Mouse (Mus musculus): ENCODE results near the gene Spast. TPM values are rescaled to one million over a fixed set of nuclear protein-coding genes. Genes with fewer than 3 reads are reported as not detected.
"Not testable (repeated sequence)": the region's sequence is repeated elsewhere in the genome, so short reads cannot be mapped to it uniquely, and the experiment has no call there.

Gene Spast
- 64.4 and 74.5 TPM in 2 replicates for total RNA-seq (2017)

DNA sequence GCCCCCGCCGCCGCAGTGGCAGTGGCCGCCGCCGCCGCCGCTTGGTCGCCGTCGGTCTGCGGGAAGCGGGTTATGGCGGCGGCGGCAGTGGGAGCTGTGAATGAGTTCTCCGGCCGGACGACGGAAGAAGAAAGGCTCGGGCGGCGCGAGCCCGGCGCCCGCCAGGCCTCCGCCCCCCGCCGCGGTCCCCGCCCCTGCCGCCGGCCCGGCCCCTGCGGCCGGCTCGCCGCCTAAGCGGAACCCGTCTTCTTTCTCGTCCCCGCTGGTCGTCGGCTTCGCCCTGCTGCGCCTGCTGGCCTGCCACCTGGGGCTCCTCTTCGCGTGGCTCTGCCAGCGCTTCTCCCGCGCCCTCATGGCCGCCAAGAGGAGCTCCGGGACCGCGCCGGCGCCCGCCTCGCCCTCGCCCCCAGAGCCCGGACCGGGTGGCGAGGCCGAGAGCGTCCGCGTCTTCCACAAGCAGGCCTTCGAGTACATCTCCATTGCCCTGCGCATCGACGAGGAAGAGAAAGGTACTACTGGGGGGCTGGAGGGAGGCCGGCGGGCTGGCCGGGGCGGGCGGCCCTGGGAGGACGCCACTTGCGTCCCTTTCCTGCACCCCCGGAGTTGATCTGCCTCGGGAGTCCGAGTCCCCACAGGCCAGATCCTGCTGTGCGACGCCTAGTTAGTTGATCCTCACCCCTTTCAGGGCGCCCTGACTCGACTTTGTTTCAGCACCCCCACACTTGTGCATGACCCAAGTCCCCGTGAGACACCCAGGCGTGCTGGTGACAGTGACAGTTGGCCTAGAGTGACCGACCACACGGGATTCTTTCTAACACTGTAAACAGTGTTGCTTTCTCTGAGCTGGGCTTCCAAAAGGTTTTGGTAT is at the start of gene Spast:
Spast (plus strand) TSS at position 51 of the 868 bp plus-strand sequence.
- ATAC-seq (replicated peaks in 1 of 2; ENCODE audit: insufficient read depth in 1 of 2, low FRiP score in 2 of 2, low TSS enrichment in 1 of 2, low read depth in 1 of 2, poor library complexity in 2 of 2, severe bottlenecking in 2 of 2): peak; percentile 50 to 69; a peak in 3 of 4 replicates

DNA sequence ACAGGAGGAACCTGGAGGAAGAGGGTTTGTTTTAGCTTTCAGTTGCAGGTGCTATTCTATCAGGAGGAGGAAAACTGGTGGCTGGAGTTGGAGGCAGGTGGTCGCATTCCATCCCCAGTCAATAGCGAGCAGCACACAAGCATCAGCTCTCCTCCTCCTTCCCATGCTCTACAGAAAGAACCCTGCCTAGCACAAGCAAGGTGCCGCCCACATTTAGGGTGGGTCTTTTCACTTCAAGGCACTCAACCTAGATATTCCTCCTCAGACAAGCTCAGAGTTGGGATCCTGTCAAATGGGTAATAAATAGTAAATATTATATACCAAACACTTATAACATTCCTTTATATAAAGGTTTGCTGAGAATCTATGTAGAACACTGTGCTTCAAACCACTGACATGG is 48.6 kb upstream of the Spast start:
- no peak for ATAC-seq (replicated peaks in 1 of 2; ENCODE audit: insufficient read depth in 1 of 2, low FRiP score in 2 of 2, low TSS enrichment in 1 of 2, low read depth in 1 of 2, poor library complexity in 2 of 2, severe bottlenecking in 2 of 2)

DNA sequence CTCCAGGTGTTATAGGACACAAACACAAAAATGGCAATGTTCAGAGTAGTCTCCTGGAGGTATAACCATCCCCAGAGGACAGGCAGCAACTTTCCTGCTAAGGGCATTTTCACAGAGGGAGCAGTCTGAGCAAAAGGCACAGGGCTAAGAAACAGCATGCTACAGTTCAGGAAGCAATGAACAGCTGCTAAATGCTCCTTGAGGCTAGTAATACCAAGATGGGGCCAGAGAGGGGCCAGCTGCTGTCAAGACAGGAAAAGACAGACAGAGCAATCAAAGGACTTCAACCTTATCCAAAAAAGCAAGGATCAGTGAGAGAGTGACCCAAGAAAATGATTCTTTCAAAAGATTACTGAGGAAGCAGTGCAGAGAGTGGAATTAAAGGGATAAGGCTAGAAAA is 47.9 kb upstream of the Spast start:
- no peak for ATAC-seq (replicated peaks in 1 of 2; ENCODE audit: insufficient read depth in 1 of 2, low FRiP score in 2 of 2, low TSS enrichment in 1 of 2, low read depth in 1 of 2, poor library complexity in 2 of 2, severe bottlenecking in 2 of 2)

DNA sequence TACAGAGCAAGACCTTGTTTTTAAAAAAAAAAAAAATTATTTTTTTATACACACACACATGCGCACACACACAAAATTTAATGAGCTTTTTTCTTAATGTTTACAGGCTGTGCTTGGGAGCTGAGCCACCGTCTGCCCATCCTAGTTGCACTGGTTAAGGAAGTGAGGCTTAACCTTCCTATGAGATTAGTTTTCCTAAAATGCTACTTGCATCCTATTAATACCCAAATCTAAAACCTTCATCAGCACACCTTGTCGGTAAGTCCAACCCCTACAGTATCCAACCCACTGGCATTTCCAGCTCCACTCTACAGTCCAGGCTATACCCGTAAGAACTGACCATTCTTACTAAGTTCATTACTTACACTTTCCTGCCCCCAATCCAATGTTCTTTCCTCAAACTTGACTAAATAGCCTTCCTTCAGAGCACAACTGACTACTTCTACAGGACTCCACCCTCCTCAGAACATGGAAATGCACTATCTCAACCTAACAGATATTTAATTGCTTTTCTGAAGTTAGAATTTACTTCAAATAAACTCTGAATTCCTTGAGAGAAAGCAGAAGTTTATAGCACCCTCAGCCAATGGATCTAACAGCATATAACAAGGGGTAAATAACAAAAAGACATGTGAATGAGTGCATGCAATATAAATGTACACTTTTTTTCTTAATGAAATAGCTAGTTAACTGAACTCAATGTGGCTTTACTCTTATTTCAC is 47.0 kb upstream of the Spast start:
- ATAC-seq (replicated peaks in 1 of 2; ENCODE audit: insufficient read depth in 1 of 2, low FRiP score in 2 of 2, low TSS enrichment in 1 of 2, low read depth in 1 of 2, poor library complexity in 2 of 2, severe bottlenecking in 2 of 2): no peak

DNA sequence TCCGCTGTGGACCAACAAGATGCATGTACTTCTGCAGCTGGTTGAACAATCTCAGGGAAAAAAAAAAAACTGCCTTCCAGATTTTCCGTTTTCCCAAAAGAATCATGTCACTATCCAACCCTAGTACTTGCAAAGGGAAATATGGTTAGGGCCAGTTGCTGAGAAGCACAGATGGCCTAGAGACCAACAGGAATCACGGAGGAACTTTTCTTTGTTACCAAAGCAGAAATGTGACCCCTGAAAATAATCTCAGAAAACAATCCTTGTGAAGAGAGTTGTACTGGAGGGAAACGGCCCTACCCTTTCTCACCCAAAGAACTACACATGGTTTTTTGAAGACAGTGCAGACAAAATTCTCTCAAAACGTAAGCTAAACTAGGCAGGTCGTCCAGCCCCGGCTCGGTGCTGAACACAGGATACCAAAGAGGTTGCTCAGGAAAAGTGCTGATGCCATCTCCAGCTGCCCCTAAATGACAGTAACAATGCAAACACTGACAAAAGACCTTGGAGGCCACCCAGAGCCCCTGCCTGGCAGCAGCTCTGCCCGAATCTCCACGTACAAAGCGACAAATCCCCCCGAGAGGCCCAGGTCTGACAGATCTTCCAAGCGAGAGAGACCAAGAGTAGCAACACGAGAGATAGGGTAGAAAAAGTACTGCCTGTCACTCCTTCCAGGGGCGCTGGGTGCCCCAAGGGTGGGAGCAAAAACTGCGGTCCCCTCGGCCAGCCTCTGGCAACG is 44.9 kb upstream of the Spast start:
- ATAC-seq (replicated peaks in 1 of 2; ENCODE audit: insufficient read depth in 1 of 2, low FRiP score in 2 of 2, low TSS enrichment in 1 of 2, low read depth in 1 of 2, poor library complexity in 2 of 2, severe bottlenecking in 2 of 2): 0 out of 4 replicates have a peak, but pooled peaks have one; percentile 9 to 25

DNA sequence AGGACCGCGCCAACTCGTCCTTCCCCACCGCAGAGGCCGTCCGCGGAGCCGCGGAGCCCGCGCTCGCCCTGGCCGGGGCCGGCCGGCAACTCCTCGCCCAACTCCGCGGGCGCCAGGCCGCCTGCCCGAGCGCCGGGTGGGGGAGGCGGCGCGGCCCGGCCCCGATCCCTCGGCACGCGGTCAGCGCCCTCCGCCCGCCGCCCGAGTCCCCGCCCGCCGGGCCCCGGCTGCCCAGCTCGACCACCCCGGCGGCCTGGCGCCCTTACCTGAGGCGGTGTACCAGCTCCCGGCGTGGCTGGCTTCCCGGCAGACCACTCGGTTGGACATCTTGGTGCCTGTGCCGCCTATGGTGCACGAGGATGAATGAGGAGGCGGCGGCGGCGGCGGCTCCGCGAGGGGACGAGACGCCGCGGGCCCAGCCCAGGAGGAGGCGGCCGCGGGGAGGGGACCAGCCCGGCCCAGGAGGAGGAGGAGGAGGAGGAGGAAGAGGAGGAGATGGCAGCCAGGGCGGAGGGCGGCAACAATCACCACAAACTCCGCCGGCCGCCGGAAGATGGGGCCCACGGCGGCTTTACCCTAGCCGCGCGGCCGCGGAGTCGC is 44.3 kb upstream of the Spast start:
- ATAC-seq (replicated peaks in 1 of 2; ENCODE audit: insufficient read depth in 1 of 2, low FRiP score in 2 of 2, low TSS enrichment in 1 of 2, low read depth in 1 of 2, poor library complexity in 2 of 2, severe bottlenecking in 2 of 2): peak; percentile 74 to 78

DNA sequence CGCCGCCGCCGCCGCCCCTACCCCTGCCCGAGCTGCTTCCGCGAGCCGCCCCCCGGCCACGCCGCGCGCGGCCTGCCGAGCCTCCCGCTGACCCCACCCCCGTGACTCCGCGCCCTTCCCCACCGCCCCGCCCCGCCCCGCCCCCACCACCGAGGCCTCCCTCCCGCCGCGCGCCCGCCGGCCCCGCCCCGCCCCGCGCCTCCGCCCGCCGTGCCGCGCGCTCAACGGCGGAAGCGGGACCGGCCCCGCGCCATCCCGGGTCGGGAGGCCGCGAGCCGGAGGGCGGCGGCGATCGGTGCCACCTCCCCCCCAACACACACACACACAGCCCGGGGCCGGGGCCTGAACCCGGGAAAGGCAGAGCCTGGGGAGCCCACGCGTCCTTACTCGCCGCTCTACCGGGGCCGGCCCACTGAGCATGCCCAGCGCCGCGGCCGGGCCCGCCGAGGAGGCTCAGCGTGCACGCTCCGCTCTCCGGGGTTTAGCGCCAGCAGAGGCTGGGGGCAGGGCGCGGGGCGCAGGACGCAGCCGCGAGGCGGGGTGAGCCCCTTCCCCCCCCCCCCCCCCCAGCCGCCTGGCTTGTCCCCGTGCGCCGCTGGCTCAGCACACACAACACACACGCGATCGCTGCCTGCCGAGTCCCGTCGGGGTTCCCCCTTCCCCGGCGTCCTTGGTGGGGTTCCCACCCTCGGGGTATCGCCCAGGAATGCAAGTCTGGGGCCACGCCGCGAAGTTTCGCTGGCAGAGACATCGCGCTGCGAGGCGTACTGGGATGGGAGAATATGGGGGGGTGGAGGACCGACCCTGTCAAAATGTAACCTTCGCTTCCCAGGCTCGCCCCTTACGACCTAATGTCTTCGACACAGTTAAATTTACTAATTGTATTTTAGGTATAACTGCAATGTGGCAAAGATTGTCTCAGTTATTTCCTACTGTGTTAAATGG is 43.5 kb upstream of the Spast start, which contains the start of gene Memo1:
Memo1 (minus strand) TSS at position 496 of the 945 bp plus-strand sequence.
- peak; percentile 44 to 50 for ATAC-seq (replicated peaks in 1 of 2; ENCODE audit: insufficient read depth in 1 of 2, low FRiP score in 2 of 2, low TSS enrichment in 1 of 2, low read depth in 1 of 2, poor library complexity in 2 of 2, severe bottlenecking in 2 of 2)

DNA sequence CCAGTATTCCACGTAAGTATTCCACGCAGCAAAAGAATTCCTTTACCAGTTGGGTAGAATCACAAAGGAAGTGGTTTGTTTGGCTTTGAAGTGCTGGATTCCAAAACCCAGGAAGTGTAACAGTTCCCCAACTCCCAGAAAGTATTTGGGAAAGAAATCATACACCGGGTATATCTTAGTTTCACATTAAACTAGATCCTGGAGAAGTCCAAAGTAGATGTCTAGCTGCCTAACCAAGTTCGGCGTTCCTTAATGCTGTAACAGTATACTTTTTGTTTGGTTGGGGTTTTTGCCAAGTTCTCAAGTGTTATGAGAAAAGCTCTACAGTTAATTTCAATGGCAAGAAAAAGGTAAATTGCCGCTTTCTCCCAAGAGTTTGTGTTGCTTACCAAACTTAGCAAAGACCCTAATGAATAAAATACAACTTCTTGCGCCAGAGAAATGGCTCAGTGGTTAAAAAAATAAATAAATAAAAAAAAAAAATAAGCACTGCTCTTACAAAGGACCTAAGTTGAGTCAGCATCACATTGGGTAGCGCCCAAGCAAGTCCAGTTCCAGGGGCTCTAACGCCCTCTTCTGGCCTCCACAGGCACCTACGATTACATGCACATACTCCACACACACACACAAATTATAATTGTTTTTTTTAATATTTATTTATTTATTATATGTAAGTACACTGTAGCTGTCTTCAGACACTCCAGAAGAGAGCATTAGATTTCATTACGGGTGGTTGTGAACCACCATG is 42.5 kb upstream of the Spast start:
- no peak for ATAC-seq (replicated peaks in 1 of 2; ENCODE audit: insufficient read depth in 1 of 2, low FRiP score in 2 of 2, low TSS enrichment in 1 of 2, low read depth in 1 of 2, poor library complexity in 2 of 2, severe bottlenecking in 2 of 2)

DNA sequence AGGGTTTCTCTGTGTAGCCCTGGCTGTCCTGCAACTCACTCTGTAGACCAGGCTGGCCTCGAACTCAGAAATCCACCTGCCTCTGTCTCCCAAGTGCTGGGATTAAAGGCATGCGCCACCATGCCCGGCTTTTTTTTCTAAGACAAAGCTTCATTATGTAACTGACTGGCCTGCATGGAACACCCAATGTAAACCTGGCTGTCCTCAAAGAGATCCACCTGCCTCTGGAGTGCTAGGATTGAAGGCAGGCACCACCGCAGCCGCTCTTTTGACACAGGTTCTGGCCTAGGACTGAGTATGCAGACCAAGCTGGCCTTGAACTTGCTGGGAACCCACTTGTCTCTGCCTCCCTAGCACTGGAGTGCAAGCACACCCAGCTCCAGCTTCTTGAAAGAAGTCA is 41.8 kb upstream of the Spast start:
- not testable (repeated sequence) for ATAC-seq (replicated peaks in 1 of 2; ENCODE audit: insufficient read depth in 1 of 2, low FRiP score in 2 of 2, low TSS enrichment in 1 of 2, low read depth in 1 of 2, poor library complexity in 2 of 2, severe bottlenecking in 2 of 2)

DNA sequence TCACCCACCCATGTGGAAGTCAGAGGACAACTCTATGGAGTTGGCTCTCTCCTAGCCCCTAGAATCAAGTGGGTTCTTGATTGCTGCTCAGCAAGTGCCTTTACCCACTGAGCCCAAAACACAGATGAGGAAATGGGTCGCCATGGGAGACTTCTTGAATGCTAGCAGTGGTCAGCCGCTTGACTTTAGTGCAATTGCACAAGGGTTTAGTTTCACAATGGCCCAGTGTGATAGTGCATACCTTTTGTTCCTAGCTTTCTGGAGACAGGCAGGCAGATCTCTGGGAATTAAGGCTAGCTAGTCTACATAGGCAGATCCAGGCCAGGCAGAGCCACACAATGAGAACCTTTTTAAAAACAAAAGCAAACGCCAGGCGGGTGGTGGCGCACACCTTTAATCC is 38.7 kb upstream of the Spast start:
- no peak; a peak in 1 of 4 replicates for ATAC-seq (replicated peaks in 1 of 2; ENCODE audit: insufficient read depth in 1 of 2, low FRiP score in 2 of 2, low TSS enrichment in 1 of 2, low read depth in 1 of 2, poor library complexity in 2 of 2, severe bottlenecking in 2 of 2)

DNA sequence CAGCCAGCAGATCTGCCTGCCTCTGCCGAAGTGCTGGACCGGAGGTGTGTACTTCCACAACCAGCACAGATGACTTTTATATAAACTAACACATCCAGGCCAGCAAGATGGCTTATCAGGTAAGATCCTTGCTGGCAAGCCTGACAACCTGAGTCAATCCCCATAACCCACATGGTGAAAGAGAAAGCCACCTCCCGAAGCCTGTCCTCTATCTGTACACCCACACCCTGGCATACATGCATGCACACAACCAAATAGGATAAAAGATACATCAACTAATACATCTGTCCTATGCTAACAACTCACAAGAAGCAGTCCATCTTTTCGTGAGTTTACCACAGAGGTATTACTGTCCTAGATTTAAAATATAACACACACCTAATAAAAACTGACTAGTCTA is 34.7 kb upstream of the Spast start:
- no peak for ATAC-seq (replicated peaks in 1 of 2; ENCODE audit: insufficient read depth in 1 of 2, low FRiP score in 2 of 2, low TSS enrichment in 1 of 2, low read depth in 1 of 2, poor library complexity in 2 of 2, severe bottlenecking in 2 of 2)

DNA sequence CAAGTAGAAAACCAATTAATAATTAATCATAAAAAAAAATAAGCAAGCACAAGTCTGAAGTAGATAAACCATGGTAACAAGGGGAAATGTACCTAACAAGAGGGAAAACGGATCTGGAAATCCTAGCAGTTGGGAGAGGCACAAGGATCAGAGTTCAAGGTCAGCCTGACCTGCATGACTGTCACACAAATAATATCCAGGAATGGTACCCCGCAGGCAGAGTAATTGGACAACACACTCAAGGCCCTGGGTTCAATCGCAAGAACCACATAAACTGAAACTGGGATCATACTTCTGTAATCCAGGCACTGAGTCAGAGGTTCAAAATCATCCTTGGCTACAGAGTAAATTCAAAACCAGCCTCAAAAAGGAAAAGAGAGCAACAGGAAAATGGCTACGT is 33.2 kb upstream of the Spast start:
- ATAC-seq (replicated peaks in 1 of 2; ENCODE audit: insufficient read depth in 1 of 2, low FRiP score in 2 of 2, low TSS enrichment in 1 of 2, low read depth in 1 of 2, poor library complexity in 2 of 2, severe bottlenecking in 2 of 2): no peak

DNA sequence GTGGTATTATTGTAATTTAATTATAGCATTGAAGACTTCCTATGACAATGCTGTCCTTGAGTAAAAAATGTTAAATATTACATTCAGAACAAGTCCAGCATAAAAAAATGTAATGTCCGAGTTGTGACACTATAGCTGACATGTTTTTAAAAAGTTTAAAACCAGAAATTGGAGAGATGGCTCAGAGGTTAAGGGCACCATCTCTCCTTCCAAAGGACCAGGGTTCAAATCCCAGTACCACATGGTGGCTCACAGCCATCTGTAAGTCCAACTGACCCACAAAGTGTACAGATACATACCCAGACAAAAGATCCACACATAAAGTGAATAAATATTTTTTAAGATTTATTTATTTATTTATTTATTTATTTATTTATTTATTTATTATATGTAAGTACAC is 32.8 kb upstream of the Spast start:
- no peak for ATAC-seq (replicated peaks in 1 of 2; ENCODE audit: insufficient read depth in 1 of 2, low FRiP score in 2 of 2, low TSS enrichment in 1 of 2, low read depth in 1 of 2, poor library complexity in 2 of 2, severe bottlenecking in 2 of 2)

DNA sequence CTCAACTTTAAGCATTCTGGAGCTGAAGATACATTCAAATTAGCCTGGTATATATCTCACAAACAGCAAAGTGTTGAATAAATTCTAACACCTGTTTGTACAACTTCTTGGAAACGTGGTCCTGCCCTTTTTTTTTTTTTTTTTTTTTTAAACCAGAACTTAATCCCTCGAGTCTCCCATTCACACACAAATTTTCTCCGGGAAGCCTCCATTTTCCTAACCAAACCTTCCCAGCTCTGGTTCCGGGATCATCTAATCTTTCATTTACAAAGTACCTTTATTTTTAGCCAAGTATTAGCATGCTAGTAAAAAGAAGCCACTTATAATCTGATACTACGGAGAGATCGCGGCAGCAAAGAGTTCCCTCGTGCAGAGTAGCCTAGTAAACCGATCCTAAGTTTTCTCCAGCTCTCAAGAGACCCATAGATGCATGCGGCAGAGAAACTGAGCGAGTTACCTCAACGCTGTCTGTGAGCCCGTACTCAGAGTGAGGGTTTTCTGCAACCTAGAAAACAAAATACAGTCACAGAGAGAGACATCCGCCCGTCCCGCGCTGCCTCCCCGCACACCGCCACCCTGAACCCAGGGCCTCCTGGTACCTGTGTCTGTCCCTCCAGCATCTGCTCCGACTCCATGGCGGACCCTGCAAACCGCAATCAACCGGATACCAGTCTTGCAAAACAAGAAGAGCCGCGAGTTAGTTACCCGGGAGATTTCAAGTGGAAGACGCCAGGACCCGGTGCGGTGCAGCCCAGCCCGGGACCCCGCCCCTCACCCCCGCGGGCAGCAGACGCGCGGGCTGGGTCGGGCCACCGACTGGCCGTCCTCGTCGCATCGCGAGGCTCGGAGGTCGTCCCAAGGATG is 23.1 kb upstream of the Spast start:
- peak in 1 of 2 experiments; percentile 60 for ATAC-seq (replicated peaks in 1 of 2; ENCODE audit: insufficient read depth in 1 of 2, low FRiP score in 2 of 2, low TSS enrichment in 1 of 2, low read depth in 1 of 2, poor library complexity in 2 of 2, severe bottlenecking in 2 of 2)

DNA sequence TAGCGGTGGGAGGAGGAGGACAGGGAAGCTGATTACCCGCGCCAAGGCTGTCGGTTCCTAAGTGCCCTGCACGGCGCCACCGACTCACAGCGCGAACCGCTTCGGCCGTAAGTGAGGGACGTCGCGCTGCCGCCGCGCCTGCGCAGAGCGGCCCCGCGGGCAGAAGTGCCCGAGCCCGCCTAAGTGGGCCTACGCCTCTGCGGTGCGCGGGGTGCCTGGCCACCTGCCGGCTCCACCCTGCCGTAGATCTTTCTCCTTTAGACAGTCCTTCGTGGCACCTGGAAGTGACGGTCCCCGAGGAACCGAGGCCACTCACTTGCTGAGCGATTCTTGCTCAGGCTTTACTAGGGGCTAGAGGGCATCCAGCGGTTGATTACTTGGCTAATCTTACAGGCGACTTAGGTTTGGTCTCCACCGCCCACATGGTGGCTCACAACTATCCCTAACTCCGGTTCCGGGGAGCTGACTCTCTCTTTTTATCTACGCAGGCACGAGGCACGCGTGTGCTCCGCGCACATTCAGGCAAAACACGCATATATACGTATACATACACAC is 22.4 kb upstream of the Spast start:
- peak; percentile 82 to 92 for ATAC-seq (replicated peaks in 1 of 2; ENCODE audit: insufficient read depth in 1 of 2, low FRiP score in 2 of 2, low TSS enrichment in 1 of 2, low read depth in 1 of 2, poor library complexity in 2 of 2, severe bottlenecking in 2 of 2)
